Mouse (Mus musculus) testis, adult 2 months (tissue): Measurements from ENCODE around the gene Ip6k3.
A peak's percentile ranks its signal among the peaks of the same experiment; 100 is the strongest.

ENCODE experiments used
- CTCF ChIP-seq: fragments of 200-500 bp; IDR thresholded peaks from 2 replicates; pipeline ENCODE4 v1.5.1; 2012; ENCODE audit warnings: low read depth, mild to moderate bottlenecking, inconsistent platforms, low read length, moderate library complexity; ENCODE audit not compliant: control insufficient read depth, insufficient read depth, insufficient replicate concordance
- POLR2A ChIP-seq: fragments of 200-500 bp; IDR thresholded peaks from 2 replicates; pipeline ENCODE4 v1.6.1; 2012; ENCODE audit warnings: low read depth, mild to moderate bottlenecking, inconsistent platforms, low read length, moderate library complexity; ENCODE audit not compliant: control insufficient read depth

DNA sequence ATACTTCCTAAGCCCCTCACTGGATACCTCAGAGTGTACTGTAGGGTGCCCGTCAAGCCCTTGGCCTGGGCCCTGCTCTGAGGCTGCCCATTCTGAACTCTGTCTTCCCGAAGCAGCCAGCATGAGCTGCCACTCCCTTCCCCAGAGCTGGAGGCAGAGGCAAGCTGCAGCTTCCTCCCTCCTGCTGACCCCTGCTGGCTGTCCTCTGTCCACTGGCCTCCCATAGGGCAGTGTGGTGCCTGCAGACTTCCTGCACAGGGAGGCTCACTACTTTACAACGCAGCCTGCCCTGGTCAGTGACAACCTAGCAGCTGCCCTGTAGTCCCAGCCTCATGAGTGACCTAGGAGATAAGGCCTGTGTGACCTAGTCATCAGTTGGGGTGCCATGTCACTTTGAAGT is 14.1 kb upstream of the Ip6k3 start:
- TF ChIP-seq POLR2A (no peak), CTCF (peak; percentile 44; the same call in 1 of the 2 replicates)
